Mouse (Mus musculus) brain, embryonic 18.5 days (tissue): ENCODE results near the gene Uba7.

Experiments
- DNase-seq: peaks from one replicate; pipeline ENCODE4 v3.0.0-alpha.2; 2012; ENCODE audit warnings: low read depth, low spot score

The Uba7 gene

GRCm38 (mm10) chr9:107961881-107962280 lies 13.4 kb upstream of the Uba7 start:
- DNase-seq, result no peak

GRCm38 (mm10) chr9:107962916-107963315 lies 12.4 kb upstream of the Uba7 start:
- DNase-seq, result no peak

- DNase-seq, result no peak
These were observed 11.6 kb upstream of the Uba7 start for GRCm38 (mm10) chr9:107963700-107964099.

GRCm38 (mm10) chr9:107964681-107965080 lies 10.6 kb upstream of the Uba7 start:
- no peak for DNase-seq

GRCm38 (mm10) chr9:107966676-107967075 lies 8.6 kb upstream of the Uba7 start:
- DNase-seq, result no peak

- no peak for DNase-seq
These were observed 7.9 kb upstream of the Uba7 start for GRCm38 (mm10) chr9:107967437-107967836.

GRCm38 (mm10) chr9:107968531-107968930 lies 6.8 kb upstream of the Uba7 start:
- no peak for DNase-seq

- no peak for DNase-seq
These were observed 5.0 kb upstream of the Uba7 start for GRCm38 (mm10) chr9:107970311-107970710.

GRCm38 (mm10) chr9:107971690-107972541 lies 3.4 kb upstream of the Uba7 start:
- DNase-seq, result no peak

- no peak for DNase-seq
These were observed 674 bp upstream of the Uba7 start for GRCm38 (mm10) chr9:107974491-107975171.

- DNase-seq, result no peak
These were observed 3.5 kb downstream of the Uba7 start for GRCm38 (mm10) chr9:107978815-107979214.

- no peak for DNase-seq
These were observed 6.6 kb downstream of the Uba7 start for GRCm38 (mm10) chr9:107981684-107982605.

- no peak for DNase-seq
These were observed 7.5 kb downstream of the Uba7 start, which contains the start of gene Gm20661 for GRCm38 (mm10) chr9:107982681-107983346. Gm20661 (plus strand) TSS chr9:107983058.

- DNase-seq, result no peak
These were observed 8.2 kb downstream of the Uba7 start for GRCm38 (mm10) chr9:107983421-107983890.

- DNase-seq, result no peak
These were observed 8.9 kb downstream of the Uba7 start for GRCm38 (mm10) chr9:107984052-107984753.

GRCm38 (mm10) chr9:107984754-107985055 lies 9.4 kb downstream of the Uba7 start:
- DNase-seq, result no peak

GRCm38 (mm10) chr9:107985131-107986119 lies 10.1 kb downstream of the Uba7 start, which contains the start of gene Inka1:
Inka1 (minus strand) TSS chr9:107985879.
- DNase-seq, result no peak

GRCm38 (mm10) chr9:107986376-107986775 lies 11.1 kb downstream of the Uba7 start:
- no peak for DNase-seq

- no peak for DNase-seq
These were observed 12.6 kb downstream of the Uba7 start for GRCm38 (mm10) chr9:107987950-107988349.
